Mouse (Mus musculus): ENCODE data around the gene Mvb12b.

The Mvb12b gene

DNA sequence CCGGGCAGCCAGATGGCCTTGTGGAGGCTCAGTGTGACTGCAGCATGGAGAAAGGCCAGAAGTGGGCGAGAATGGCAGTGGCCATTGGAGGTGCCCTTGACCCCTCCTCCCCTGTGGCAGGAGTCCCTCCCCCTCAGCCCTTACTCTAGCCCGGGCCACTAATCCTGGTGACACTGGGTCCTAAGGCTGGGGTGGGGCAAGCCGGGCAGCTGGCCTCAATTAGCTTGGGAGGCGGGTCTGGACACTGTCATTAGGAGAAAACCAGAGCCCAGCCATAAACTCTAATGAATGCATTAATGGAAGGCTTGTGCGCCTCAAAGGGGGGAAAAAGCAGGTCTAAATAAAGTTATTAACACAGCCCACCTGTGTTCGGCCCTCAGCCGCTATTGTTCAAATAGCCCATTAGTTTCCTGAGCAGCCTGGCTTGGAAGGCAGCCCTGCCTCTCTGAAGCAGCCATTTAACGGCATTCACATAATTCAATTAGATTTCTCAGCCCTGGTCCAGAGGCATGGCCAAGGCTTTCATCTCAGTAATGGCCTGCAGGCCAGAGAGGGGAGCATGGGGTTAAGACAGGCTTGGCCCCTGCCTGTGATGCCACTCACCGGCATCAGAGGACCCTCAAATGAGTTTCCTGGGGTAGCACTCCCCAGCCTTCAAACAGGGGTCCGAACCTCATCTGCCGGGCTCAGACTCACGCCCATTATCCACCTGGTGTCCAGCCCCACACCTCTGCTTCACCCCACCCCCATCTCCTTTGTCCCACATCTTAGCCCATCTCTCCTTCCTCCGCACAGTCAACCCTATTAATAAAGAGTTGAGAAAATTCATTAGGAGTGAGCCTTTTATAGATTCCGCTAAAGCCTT is 186.9 kb downstream of the Mvb12b start:
- no peak for DNase-seq (ENCODE audit: low read depth, low spot score)

DNA sequence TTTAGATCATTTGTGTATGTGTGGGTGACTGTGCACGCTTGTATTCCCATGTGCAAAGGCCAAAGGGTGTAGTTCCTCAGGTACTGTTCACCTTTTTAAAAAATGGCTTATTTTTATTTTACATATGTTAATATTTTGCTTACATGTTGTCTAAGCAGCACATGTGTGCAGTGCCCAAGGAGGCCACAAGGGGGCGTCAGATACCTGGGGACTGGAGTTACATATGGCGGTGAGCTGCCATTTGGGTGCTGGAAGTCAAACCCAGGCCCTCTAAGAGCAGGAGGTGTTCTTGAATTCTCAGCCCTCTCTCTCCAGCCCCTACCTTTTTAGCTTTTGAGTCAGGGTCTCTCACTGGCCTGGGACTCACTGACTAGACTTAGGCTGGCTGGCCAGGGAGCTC is 188.8 kb downstream of the Mvb12b start:
- DNase-seq (ENCODE audit: low read depth, low spot score), result no peak

DNA sequence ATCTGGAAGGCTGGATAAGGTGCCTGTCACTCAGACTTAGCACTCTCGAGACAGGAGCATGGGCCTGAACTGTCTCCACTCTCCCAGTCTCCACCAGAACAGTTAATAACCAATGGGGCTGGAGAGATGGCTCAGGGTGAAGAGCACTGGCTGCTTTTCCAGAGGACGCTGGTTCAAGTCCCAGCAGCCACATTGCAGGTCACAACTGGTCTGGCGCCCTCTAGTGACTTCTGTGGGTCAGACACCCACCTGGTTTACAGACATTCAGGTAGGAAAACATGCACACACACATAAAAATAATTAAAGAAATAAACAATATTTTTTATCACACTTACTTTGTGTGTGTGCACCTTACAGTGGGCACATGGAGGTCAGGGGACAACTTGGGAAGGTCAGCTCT is 191.3 kb downstream of the Mvb12b start:
- DNase-seq (ENCODE audit: low read depth, low spot score), result no peak

DNA sequence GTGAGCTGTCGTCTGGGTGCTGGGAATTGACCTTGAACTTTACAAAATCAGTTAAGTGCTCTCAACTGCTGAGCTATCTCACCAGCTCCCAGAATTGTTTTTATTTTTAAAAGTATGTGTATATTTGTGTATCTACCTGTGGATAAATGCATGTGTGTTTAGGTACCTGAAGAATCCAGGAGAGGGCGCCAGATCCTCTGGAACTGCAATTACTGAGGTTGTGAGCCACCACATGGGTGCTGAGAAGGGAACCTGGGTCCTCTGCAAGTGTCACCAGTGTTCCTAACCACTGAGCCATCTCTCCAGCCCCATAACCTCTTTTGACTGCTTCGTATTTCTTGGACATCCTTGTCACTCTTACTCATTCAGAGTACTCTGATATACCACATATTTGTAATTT is 193.8 kb downstream of the Mvb12b start:
- no peak for DNase-seq (ENCODE audit: low read depth, low spot score)

DNA sequence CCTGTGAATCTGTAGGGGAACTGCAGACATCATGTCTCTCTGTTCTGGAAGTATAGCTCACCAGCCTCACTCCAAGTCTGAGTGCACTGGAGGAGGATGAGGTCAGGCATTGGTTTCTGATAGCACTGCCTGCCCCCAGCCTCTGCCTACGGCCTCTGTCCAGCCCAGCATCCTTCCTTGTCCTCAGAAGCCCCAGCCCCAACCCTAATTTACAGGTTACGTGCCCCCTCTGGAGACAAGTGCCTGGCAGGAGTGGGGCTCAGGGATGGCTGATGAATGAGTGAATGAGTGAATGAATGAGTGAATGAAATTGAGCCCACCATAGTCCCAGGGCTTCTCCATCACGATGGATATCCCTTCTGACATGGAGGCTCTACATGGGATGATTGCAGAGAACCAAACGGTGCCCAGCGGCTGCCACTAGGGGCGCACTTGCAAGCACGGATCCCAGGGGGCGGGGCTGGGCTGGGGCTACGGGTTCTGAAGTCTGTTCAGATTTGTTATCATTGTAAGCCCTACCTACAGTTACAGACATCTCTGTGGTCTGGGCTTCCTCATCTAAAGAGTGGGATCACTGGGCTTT is 197.8 kb downstream of the Mvb12b start:
- DNase-seq (ENCODE audit: low read depth, low spot score), result no peak

DNA sequence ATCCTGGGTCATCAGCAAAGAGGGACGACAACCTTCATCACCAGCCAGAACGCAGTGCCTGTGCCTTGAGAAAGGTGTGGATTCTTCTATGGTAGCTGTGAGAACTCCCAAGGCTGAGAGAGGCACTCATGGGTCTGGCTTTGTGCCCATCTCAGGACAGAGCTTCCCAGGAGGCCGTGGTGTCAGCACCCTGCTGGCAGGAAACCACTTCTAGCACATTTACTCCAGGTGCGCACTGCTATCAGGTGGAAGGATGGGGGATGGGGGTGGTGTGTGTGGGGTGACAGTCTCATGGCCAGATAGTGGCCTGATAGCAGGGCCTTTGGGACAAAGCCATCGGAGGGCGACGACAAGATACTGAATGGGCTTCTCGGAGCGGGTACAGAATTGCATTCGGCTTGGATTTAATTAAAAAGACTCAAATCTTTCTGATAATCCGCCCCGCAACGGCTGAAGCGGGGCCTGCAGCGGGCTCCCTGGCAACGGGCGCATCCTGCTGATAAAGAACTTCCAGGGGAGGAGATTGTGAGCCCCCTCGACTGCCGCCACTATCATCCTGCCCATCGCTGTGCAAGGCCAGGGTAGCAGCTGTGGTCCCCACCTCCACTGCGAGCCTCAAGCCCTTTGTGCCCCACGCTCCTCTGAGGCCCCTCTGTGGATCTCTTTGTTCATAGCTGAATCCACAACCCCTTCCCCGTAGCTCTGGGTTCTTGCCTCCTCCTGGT is 198.4 kb downstream of the Mvb12b start:
- no peak for DNase-seq (ENCODE audit: low read depth, low spot score)

DNA sequence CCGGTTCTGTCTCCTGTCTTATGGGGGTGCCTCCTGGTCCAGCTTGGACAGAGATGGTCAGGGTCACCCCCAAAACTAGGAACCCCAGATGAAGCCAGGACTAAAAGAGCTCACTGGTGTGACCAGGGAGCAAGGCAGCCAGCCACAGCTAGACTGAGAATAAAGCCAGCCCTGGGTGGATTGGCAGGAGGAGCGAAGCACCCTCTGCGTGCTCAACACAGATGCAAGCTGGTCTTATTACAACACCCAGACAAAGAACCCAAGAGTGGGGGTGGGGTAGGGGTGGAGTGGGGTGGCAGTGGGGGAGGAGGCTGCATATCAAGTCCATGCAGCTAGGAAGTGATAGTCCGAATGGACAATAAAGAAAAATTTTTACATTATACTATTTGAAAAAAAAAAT is 204.2 kb downstream of the Mvb12b start:
- DNase-seq (ENCODE audit: low read depth, low spot score), result no peak

DNA sequence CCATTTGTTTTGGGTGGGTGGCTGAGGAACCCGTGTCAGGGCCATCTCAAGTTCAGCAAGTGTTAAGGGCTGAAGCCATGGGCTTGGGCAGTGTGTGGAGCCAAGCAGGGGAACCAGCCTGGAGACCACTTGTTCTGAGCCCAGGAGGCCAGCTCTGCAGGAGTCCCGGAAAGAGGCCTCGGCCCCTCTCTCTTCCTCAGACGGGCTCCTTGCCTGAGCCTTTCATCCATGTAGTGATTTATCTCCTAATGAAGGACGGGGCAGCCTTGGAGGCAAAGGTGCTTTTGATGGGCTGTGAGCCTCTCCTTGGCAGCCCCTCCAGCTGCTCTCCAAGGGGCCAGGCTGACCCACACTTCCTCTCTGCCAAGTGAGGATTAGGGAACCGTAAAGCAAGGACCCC is 204.7 kb downstream of the Mvb12b start:
- no peak for DNase-seq (ENCODE audit: low read depth, low spot score)

DNA sequence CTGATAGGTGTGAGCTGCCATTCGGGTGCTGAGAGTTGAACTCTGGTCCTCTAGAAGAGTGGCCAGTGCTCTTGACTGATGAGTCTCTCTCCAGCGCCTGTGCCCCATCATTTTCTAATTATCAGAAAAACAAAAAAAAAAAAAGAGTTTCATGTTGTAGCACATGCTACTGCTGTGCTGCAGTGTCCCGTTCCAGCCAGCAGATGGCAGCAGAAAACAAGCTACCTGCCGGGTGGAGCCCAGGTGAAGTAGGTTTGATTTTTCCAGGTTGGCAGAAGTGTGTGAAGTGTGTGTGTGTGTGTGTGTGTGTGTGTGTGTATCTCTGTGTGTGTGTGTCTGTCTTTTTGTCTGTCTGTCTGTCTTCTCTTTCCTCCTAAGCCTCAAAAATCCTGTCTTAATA is 205.5 kb downstream of the Mvb12b start:
- no peak for DNase-seq (ENCODE audit: low read depth, low spot score)

Data from skeletal muscle tissue, adult 2 months (tissue).